Mouse (Mus musculus) kidney, postnatal 25 days (tissue): ENCODE measurements around the gene Wdr86.
"Not testable (repeated sequence)": the region's sequence is repeated elsewhere in the genome, so short reads cannot be mapped to it uniquely, and the experiment has no call there.

ENCODE experiments used
- DNase-seq, 2 experiments: peaks; one replicate each; pipeline ENCODE4 v3.0.0; 2021; ENCODE audit warnings: mixed read lengths in 2 of 2

Gene Wdr86

GRCm38 (mm10) chr5:24730488-24730871 is at the start of gene Wdr86:
Wdr86 (minus strand) TSS chr5:24730727.
- peak in 1 of 2 experiments; percentile 20 for DNase-seq

GRCm38 (mm10) chr5:24779881-24780512 is 49.5 kb upstream of the Wdr86 start:
- DNase-seq: peak in 1 of 2 experiments; percentile 25

- DNase-seq: no peak
Measured at GRCm38 (mm10) chr5:24779321-24779720, 48.8 kb upstream of the Wdr86 start.

- no peak for DNase-seq
Measured at GRCm38 (mm10) chr5:24778843-24779140, 48.3 kb upstream of the Wdr86 start.

GRCm38 (mm10) chr5:24778082-24778842 is 47.7 kb upstream of the Wdr86 start:
- no peak for DNase-seq

GRCm38 (mm10) chr5:24776681-24777080 is 46.2 kb upstream of the Wdr86 start:
- DNase-seq: no peak

GRCm38 (mm10) chr5:24774549-24774948 is 44.0 kb upstream of the Wdr86 start:
- DNase-seq: not testable (repeated sequence)

- DNase-seq: no peak
Measured at GRCm38 (mm10) chr5:24757816-24758215, 27.3 kb upstream of the Wdr86 start, which contains the start of gene Crygn. Crygn (minus strand) TSS chr5:24758008.

GRCm38 (mm10) chr5:24756931-24757330 is 26.4 kb upstream of the Wdr86 start:
- no peak for DNase-seq

GRCm38 (mm10) chr5:24752175-24752498 is 21.6 kb upstream of the Wdr86 start:
- no peak for DNase-seq

- DNase-seq: peak; percentile 72 to 82
Measured at GRCm38 (mm10) chr5:24751305-24752174, 21.0 kb upstream of the Wdr86 start.

GRCm38 (mm10) chr5:24750321-24751304 is 20.1 kb upstream of the Wdr86 start:
- peak; percentile 88 to 92 for DNase-seq

GRCm38 (mm10) chr5:24749731-24750130 is 19.2 kb upstream of the Wdr86 start:
- no peak for DNase-seq

- no peak for DNase-seq
Measured at GRCm38 (mm10) chr5:24747533-24747932, 17.0 kb upstream of the Wdr86 start.

- no peak for DNase-seq
Measured at GRCm38 (mm10) chr5:24743956-24744355, 13.4 kb upstream of the Wdr86 start.

- no peak for DNase-seq
Measured at GRCm38 (mm10) chr5:24741172-24741885, 10.8 kb upstream of the Wdr86 start.

GRCm38 (mm10) chr5:24739141-24739753 is 8.7 kb upstream of the Wdr86 start:
- peak; percentile 80 to 86 for DNase-seq

GRCm38 (mm10) chr5:24738517-24738916 is 8.0 kb upstream of the Wdr86 start:
- DNase-seq: no peak

- no peak for DNase-seq
Measured at GRCm38 (mm10) chr5:24737595-24737994, 7.1 kb upstream of the Wdr86 start.

GRCm38 (mm10) chr5:24733771-24734426 is 3.4 kb upstream of the Wdr86 start:
- no peak for DNase-seq

- DNase-seq: peak; percentile 66 to 79
Measured at GRCm38 (mm10) chr5:24733134-24733533, 2.6 kb upstream of the Wdr86 start.
